Mouse (Mus musculus) layer of hippocampus, adult 9-11 months (tissue): Measurements from ENCODE around the gene Cadm2.

ENCODE experiments used
- DNase-seq: peaks from one replicate; pipeline ENCODE4 v3.0.0; 2022

The Cadm2 gene

DNA sequence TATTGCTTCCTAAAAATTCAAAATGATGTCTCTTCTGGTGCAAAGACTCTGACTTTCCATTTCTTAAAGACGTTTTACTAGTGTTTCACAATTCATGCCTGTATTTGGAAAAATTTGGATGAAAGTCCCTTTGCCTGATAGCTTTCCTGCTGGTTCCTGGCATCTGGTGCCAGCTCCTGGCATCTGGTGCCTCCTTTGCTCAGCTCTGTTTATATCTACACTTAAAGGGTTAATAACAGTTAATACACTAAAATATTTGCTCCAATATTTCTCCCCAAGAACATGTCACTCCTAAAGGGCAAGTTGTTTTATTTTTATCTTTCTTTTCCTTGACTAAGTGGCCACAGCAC lies 969.7 kb downstream of the Cadm2 start:
- no peak for DNase-seq

DNA sequence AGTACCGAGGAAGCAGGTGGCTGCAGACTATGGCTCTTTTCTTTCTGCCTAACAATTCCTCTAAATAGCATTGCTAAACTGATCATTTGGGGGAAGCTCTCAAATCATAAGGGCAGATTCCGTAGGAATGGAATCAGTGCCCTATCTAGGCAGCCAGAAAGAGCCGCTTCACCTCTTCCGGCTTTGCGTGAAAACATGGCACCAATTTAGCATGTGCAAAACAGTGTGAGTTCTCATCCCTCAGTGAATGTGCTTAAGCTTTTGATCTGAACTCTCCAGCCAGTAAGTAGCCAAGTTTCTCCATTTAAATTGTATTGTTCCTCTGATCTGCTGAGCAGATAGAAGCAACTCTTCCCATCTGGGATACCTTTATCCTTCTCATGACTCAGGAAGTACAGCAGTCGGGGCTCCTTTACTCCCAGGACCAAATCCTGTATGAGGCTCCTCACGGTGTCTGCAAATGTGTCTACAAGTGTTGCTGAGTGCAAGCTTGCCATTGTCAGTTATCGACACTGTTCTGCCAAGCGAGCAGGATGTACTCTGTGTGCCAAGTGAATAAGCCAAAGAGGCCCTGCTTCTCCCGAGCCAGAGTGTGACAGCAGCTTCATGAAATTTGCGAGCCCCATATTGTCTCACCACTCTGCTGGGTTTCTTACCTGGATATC lies 970.2 kb downstream of the Cadm2 start:
- DNase-seq: peak; percentile 58

DNA sequence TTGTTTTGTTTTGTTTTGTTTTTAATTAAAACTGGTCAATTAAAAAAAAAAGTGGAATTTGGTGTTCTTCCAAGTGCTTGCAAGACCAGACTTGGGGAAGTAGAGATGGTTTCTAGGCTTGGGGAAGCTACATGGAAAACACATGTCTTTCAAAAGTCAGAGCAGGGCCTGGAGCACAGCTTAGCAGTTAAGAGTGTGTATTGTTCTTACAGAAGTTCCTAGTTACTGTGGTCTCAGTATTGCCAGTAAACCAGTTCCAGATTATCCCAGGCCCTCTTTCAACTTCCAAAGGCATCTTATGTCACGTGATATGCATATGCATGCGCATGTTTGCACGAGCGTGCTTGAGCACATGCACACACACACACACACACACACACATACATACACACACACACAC lies 972.9 kb downstream of the Cadm2 start:
- DNase-seq: no peak

DNA sequence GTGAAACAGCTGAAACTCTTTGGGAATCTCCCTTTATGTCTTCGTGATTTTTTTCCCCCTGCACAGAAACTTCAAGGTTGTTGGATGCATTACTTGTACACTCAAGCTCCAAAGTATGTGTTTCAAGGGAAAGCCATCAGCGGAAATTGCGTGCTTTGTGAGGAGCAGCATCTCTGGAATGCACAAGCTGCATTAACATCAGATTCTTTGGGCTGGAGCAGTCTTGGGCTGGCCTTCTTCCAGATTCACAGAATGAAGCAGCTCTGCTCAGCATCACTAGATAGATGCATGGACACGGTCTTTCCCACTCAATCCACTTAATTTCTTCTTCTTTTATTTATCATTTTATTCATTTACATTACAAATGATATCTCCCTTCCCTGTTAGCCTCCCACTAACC lies 977.1 kb downstream of the Cadm2 start:
- no peak for DNase-seq

DNA sequence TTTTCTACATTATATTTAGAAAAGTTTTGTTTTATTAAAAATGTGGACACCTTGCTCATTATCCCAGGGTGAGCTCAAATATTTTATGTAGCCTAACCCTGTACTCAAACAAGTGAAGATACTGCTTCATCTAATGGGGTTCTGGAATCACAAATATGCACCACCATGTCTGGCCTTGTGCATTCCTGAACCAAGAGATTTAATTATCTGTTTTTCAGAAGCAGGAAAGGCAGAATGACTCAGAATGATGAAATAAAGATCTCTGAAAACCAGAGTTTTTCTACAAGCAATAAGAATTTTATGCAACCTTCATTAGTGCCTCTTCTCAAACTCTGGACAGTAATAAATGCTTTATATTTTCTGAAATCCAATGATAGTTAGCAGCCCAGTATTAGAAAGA lies 993.2 kb downstream of the Cadm2 start:
- DNase-seq: no peak

- DNase-seq: no peak
These were observed 998.3 kb downstream of the Cadm2 start for GRCm38 (mm10) chr16:66622423-66622822.

- no peak for DNase-seq
These were observed 1008.1 kb downstream of the Cadm2 start for GRCm38 (mm10) chr16:66612624-66613023.
